Mouse (Mus musculus) lung, postnatal 0 days (tissue): ENCODE results near the gene Eps15. TPM values are rescaled to one million over a fixed set of nuclear protein-coding genes. Genes with fewer than 3 reads are reported as not detected.

Experiments
- ATAC-seq: fragments of 200-750 bp; cut with Nextera tagmentation; 2 replicates; pipeline ENCODE4 v1.8.0; 2017; ENCODE audit warnings: moderate library complexity
- DNase-seq: peaks from one replicate; pipeline ENCODE4 v3.0.0-alpha.2; 2016; ENCODE audit warnings: low spot score
- H3K27ac ChIP-seq: fragments of 300-500 bp; sonication (generic); 2 replicates; pipeline ENCODE4 v1.5.1; 2014; ENCODE audit warnings: antibody characterized with exemption, mild to moderate bottlenecking, low read length, mixed read lengths
- H3K27me3 ChIP-seq: fragments of 300-500 bp; sonication (generic); replicated peaks from 2 replicates; pipeline ENCODE4 v1.6.1; 2014; ENCODE audit warnings: low read length, mixed read lengths; ENCODE audit not compliant: insufficient read depth
- H3K36me3 ChIP-seq: fragments of 300-500 bp; sonication (generic); 2 replicates; pipeline ENCODE4 v1.6.1; 2014; ENCODE audit warnings: low read length, mixed read lengths; ENCODE audit not compliant: insufficient read depth
- H3K4me1 ChIP-seq: fragments of 300-500 bp; sonication (generic); 2 replicates; pipeline ENCODE4 v1.6.1; 2014; ENCODE audit warnings: antibody characterized with exemption, low read depth, low read length, mixed read lengths; ENCODE audit not compliant: insufficient read depth
- H3K4me2 ChIP-seq: fragments of 300-500 bp; sonication (generic); replicated peaks from 2 replicates; pipeline ENCODE4 v1.6.1; 2014; ENCODE audit warnings: low read depth, mild to moderate bottlenecking, low read length, moderate library complexity, mixed read lengths
- H3K4me3 ChIP-seq: fragments of 300-500 bp; sonication (generic); 2 replicates; pipeline ENCODE4 v1.5.1; 2014; ENCODE audit warnings: low read depth, low read length
- H3K9ac ChIP-seq: fragments of 300-500 bp; sonication (generic); replicated peaks from 2 replicates; pipeline ENCODE4 v1.6.1; 2014; ENCODE audit warnings: low read depth, mild to moderate bottlenecking
- H3K9me3 ChIP-seq: fragments of 300-500 bp; sonication (generic); 2 replicates; pipeline ENCODE4 v1.6.1; 2016; ENCODE audit warnings: low read length, mixed read lengths
- CTCF ChIP-seq: IDR thresholded peaks from 2 replicates; pipeline ENCODE4 v1.5.1; 2016; ENCODE audit warnings: antibody characterized with exemption, mild to moderate bottlenecking
- EP300 ChIP-seq: IDR thresholded peaks from 2 replicates; pipeline ENCODE4 v1.6.1; 2016; ENCODE audit warnings: antibody characterized with exemption, mild to moderate bottlenecking, control low read depth
- WGBS: fragments of 180-500 bp; shearing (Covaris S2); extraction: QIAGEN DNeasy Blood & Tissue Kit; methylation state at CpG from one replicate; pipeline ENCODE4 v1.1.7; 2014; 5-methylcytosine and 5-hydroxymethylcytosine counted together
- polyA plus RNA-seq: library from polyadenylated mRNA; unstranded; fragments of >200 nt; fragmentation: Nextera tagmentation; extraction: Ambion mirVana; gene quantifications from 2 replicates; pipeline ENCODE4 v1.2.1, GENCODE M21; 2015

Gene Eps15
- polyA plus RNA-seq, 1 experiment from 2014 or later = 31.0 TPM

DNA sequence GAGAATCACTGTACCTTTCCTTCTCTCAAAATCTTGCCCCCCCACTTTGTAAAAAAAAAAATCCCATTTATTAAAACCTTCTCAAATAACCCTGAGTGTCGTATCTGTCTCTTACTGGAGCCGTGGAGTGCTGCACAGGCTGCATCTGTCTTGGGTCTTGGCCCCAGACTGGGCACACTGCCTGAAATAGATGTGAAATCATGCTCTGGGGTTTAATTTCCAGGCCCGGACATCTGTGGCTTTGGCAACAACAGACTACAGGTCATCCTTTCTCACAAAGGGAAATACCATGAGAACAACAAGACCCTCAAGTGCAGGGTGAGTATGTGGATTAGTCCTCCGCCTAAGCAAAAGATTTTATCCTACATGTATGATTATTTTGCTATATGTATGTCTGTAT, 38.1 kb upstream of the Eps15 start:
- Histone ChIP-seq H3K9me3 (no peaks in the 10 kb centered on the region), H3K4me1 (no peaks in the 10 kb centered on the region), H3K27ac (no peak overlapping the region), H3K36me3 (no peaks in the 10 kb centered on the region), H3K9ac (no peak overlapping the region), H3K4me3 (no peak overlapping the region), H3K27me3 (no peaks in the 10 kb centered on the region), H3K4me2 (no peak overlapping the region)
- WGBS = 49% methylated on average over 4 of the region's 4 CpGs
- ATAC-seq (peak; percentile 69), DNase-seq (peak; percentile 72)
- TF ChIP-seq EP300 (no peak), CTCF (no peak)

DNA sequence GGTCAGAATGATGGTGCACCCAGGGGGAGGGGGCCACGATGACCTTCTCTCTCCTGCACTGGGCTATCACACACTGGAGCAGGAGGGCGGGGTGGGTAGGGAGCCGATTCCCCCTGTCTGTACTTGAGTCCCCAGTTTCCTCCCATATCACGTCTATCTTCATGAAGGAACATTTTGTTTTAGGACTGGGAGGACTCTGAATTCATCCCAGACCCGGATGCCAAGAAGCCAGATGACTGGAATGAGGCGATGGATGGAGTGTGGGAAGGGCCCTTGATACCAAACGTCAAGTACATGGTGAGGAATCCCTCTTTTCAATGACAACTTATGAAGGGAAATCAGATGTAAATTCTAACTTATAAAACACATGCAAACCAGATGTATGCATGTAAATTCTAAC, 35.6 kb upstream of the Eps15 start:
- 0 out of 2 replicates have a peak, but pooled peaks have one; percentile 16 for ATAC-seq
- TF ChIP-seq EP300 (no peak), CTCF (no peak)

DNA sequence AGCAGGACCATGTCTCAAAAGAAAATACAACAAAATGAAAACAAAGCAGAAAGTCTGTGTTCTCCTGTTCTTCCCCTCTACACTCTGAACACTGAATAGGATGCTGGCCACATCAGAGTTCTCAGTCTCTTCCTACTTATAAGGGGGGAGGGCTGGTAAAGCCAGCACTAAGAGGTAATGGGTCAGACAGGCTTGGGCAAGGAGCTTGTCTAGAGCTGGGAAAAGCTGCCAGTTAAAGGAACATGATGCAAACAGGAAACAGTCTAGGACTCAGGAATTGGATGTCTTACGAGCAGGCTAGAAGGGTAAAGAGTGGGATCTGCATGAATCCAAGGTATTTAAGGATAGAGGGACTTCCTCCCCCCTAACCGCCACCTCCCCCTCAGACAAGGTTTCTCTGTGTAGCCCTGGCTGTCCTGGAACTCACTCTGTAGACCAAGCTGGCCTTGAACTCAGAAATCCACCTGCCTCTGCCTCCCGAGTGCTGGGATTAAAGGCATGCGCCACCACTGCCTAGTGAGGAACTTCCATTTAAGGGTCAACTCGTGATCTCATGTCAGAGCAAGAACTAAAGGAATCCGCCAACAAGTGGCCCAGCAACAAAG, 35.0 kb upstream of the Eps15 start:
- WGBS = 73% methylated on average over 6 of the region's 6 CpGs
- H3K9me3 ChIP-seq = no peaks in the 10 kb centered on the region
- no peaks in the 10 kb centered on the region for H3K4me1 ChIP-seq
- ATAC-seq (peak; percentile 28), DNase-seq (peak; percentile 26)
- no peak overlapping the region for H3K4me2 ChIP-seq
- TF ChIP-seq EP300 = no peak
- no peak for TF ChIP-seq CTCF
- no peak overlapping the region for H3K9ac ChIP-seq
- no peaks in the 10 kb centered on the region for H3K27me3 ChIP-seq
- H3K4me3 ChIP-seq = no peak overlapping the region
- no peak overlapping the region for H3K27ac ChIP-seq
- no peaks in the 10 kb centered on the region for H3K36me3 ChIP-seq

More for the DNA sequence above, 35.6 kb upstream of the Eps15 start:
- Histone ChIP-seq H3K4me2 (no peak overlapping the region), H3K9me3 (no peaks in the 10 kb centered on the region), H3K27me3 (no peaks in the 10 kb centered on the region), H3K4me1 (no peaks in the 10 kb centered on the region), H3K9ac (no peak overlapping the region), H3K36me3 (no peaks in the 10 kb centered on the region), H3K4me3 (no peak overlapping the region), H3K27ac (no peak overlapping the region)
- no peak for DNase-seq
- WGBS = 63% methylated on average over 7 of the region's 7 CpGs

DNA sequence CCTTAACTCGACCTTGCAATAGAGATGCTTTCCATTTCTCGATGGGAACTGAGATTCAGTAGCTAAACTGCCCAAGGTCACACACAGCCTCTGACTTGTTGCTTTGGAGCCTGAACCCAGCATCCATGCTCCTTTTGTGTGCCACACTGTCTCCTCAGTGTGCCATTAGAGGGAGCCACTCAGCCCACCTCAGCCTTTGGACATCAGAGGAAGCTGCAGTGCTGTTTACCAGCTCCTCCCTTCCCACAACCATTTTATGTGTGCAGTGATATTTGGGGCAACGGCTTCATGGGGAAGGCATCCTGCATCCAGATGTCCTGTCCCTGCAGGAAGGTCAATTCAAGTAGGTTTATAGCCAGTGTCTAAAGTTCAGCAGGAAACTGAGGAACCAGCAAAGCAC, 28.5 kb upstream of the Eps15 start:
- Histone ChIP-seq H3K4me3 (no peak overlapping the region), H3K36me3 (no peaks in the 10 kb centered on the region), H3K4me2 (no peak overlapping the region), H3K9me3 (no peaks in the 10 kb centered on the region), H3K4me1 (peaks cover 3% of the 10 kb centered on the region; the same call in 1 of the 2 replicates), H3K27me3 (no peaks in the 10 kb centered on the region), H3K27ac (no peak overlapping the region), H3K9ac (no peak overlapping the region)
- 42% methylated on average over 3 of the region's 3 CpGs for WGBS
- peak; percentile 40 for ATAC-seq
- peak; percentile 31 for DNase-seq
- TF ChIP-seq CTCF (peak; percentile 77), EP300 (no peak)

DNA sequence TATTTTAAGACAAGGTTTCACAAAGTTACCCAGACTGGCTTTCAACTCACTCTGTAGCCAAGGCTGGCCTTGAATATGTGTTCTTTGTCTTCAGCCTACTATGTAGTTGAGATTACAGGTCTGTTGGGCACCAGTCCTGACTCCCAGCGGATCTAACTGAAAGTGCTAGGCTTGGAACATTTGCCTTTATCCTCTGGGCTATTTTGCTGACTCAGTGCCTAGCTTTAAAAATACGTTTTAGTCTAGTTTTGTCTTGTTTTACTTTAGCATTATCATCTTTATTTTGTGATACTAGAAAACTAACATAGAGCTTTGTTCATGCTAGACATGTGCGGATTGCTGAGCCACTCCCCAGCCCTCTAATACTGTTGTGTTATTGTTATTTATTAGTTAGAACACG, 27.9 kb upstream of the Eps15 start:
- H3K4me3 ChIP-seq = no peak overlapping the region
- no peak for ATAC-seq
- peaks cover 3% of the 10 kb centered on the region; the same call in 1 of the 2 replicates for H3K4me1 ChIP-seq
- H3K27me3 ChIP-seq = no peaks in the 10 kb centered on the region
- WGBS = 76% methylated on average over 4 of the region's 4 CpGs
- no peaks in the 10 kb centered on the region for H3K36me3 ChIP-seq
- TF ChIP-seq CTCF = no peak
- TF ChIP-seq EP300 = no peak
- no peak overlapping the region for H3K9ac ChIP-seq
- no peak overlapping the region for H3K27ac ChIP-seq
- no peak overlapping the region for H3K4me2 ChIP-seq
- DNase-seq = no peak
- H3K9me3 ChIP-seq = no peaks in the 10 kb centered on the region

DNA sequence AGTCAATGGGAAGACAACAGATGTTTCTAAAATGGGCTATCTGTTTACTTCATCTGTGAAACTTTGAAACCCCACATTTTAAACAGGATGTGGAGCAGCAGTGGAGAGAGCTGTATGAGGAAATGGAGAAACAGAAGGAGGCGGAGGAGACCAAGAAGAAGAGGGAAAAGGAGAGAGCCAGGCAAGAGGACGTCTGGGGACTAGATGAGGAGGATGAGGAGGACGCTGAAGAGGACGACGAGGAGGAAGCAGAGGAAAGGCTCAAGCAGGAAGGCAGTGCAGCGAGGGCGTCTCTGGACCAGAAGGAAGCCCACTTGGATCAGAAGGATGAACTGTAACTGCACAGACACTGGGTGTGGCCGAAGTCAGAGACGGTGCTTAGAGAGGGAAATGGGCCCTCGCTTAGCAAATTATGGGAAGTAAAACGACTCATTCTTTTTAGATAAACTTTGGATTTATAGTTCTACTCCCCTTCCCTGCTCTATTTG, 26.4 kb upstream of the Eps15 start:
- TF ChIP-seq CTCF = no peak
- TF ChIP-seq EP300 = peak; percentile 85
- peak; percentile 56 for DNase-seq
- Histone ChIP-seq H3K4me2 (no peak overlapping the region), H3K27ac (peak overlapping the region; percentile 22), H3K4me1 (peaks cover 3% of the 10 kb centered on the region; the same call in 1 of the 2 replicates), H3K9ac (no peak overlapping the region), H3K27me3 (no peaks in the 10 kb centered on the region), H3K9me3 (no peaks in the 10 kb centered on the region), H3K36me3 (no peaks in the 10 kb centered on the region), H3K4me3 (no peak overlapping the region)
- WGBS = 28% methylated on average over 11 of the region's 11 CpGs
- ATAC-seq = peak; percentile 73
